Mouse (Mus musculus) adrenal gland, postnatal 36 days (tissue): Measurements from ENCODE around the gene Camk1g. TPM values are rescaled to one million over a fixed set of nuclear protein-coding genes. Genes with fewer than 3 reads are reported as not detected.

ENCODE experiments used
- DNase-seq, 2 experiments: peaks; one replicate each; pipeline ENCODE4 v3.0.0; 2021; ENCODE audit warnings: mixed read lengths in 1 of 2
- total RNA-seq, 2 experiments: library from RNA; stranded (reverse); gene quantifications; 2 replicates each; pipeline ENCODE4 v1.2.3; 2021

Gene Camk1g
- total RNA-seq, 2 experiments from 2014 or later: 0.26 TPM

GRCm38 (mm10) chr1:193302093-193302405 lies 68.0 kb downstream of the Camk1g start:
- DNase-seq: no peak

- DNase-seq: no peak
Observed at GRCm38 (mm10) chr1:193301216-193302092, 68.6 kb downstream of the Camk1g start.

GRCm38 (mm10) chr1:193299995-193300394 lies 70.1 kb downstream of the Camk1g start:
- DNase-seq: no peak

GRCm38 (mm10) chr1:193298141-193298765 lies 71.8 kb downstream of the Camk1g start:
- peak; percentile 22 to 37 for DNase-seq

Other genes with a start within 250 kb of the Camk1g start
- gene Diexf, start 240.0 kb downstream of the Camk1g start, total RNA-seq: 10 to 100 TPM; 13.7 to 15.9 TPM
- gene Irf6, start 217.2 kb downstream of the Camk1g start, total RNA-seq: under 1 TPM; 0.36 to 0.46 TPM
- gene A130010J15Rik, start 202.3 kb downstream of the Camk1g start, total RNA-seq: 1 to 10 TPM; 2.8 to 3.7 TPM
- gene Traf3ip3, start 168.6 kb downstream of the Camk1g start, total RNA-seq: 1 to 10 TPM in 1 of 2 experiments, under 1 TPM in 1; 0.95 to 2.1 TPM
- 1 to 10 TPM; 2.1 to 3.0 TPM for gene Lamb3, start 162.6 kb downstream of the Camk1g start, total RNA-seq
- 100 to 1,000 TPM; 102 to 117 TPM for gene Hsd11b1, start 106.2 kb downstream of the Camk1g start, total RNA-seq
- 100 to 1,000 TPM; 117 to 162 TPM for gene G0s2, start 97.1 kb downstream of the Camk1g start, total RNA-seq